Mouse (Mus musculus) limb, embryonic 11.5 days (tissue): ENCODE measurements around the gene Hspg2. TPM values are rescaled to one million over a fixed set of nuclear protein-coding genes. Genes with fewer than 3 reads are reported as not detected.
A peak's percentile ranks its signal among the peaks of the same experiment; 100 is the strongest.
"Not testable (repeated sequence)": the region's sequence is repeated elsewhere in the genome, so short reads cannot be mapped to it uniquely, and the experiment has no call there.

Experiments used
- ATAC-seq: fragments of 200-750 bp; cut with Nextera tagmentation; 2 replicates; pipeline ENCODE4 v1.8.0; 2017; ENCODE audit warnings: low read depth; ENCODE audit not compliant: insufficient number of reproducible peaks, low FRiP score, low TSS enrichment
- DNase-seq: peaks from one replicate; pipeline ENCODE4 v3.0.0-alpha.2; 2015; ENCODE audit warnings: low spot score
- H3K27ac ChIP-seq: fragments of 300-500 bp; sonication (generic); replicated peaks from 2 replicates; pipeline ENCODE4 v1.5.1; 2014; ENCODE audit warnings: low read depth, mild to moderate bottlenecking, low read length
- H3K27me3 ChIP-seq: fragments of 300-500 bp; sonication (generic); 2 replicates; pipeline ENCODE4 v1.6.1; 2014; ENCODE audit warnings: mild to moderate bottlenecking, low read length, mixed read lengths; ENCODE audit not compliant: control insufficient read depth, insufficient read depth
- H3K36me3 ChIP-seq: fragments of 300-500 bp; sonication (generic); 2 replicates; pipeline ENCODE4 v1.6.1; 2014; ENCODE audit warnings: mild to moderate bottlenecking, low read length, moderate library complexity, mixed read lengths; ENCODE audit not compliant: control insufficient read depth, insufficient read depth
- H3K4me1 ChIP-seq: fragments of 300-500 bp; sonication (generic); 2 replicates; pipeline ENCODE4 v1.6.1; 2014; ENCODE audit warnings: low read length, mixed read lengths; ENCODE audit not compliant: control insufficient read depth, insufficient read depth
- H3K4me2 ChIP-seq: fragments of 300-500 bp; sonication (generic); 2 replicates; pipeline ENCODE4 v1.6.1; 2014; ENCODE audit warnings: low read depth, mild to moderate bottlenecking, moderate library complexity; ENCODE audit not compliant: severe bottlenecking
- H3K4me3 ChIP-seq: fragments of 300-500 bp; sonication (generic); 2 replicates; pipeline ENCODE4 v1.5.1; 2014; ENCODE audit warnings: low read depth, low read length
- H3K9ac ChIP-seq: fragments of 300-500 bp; sonication (generic); 2 replicates; pipeline ENCODE4 v1.6.1; 2014; ENCODE audit warnings: mild to moderate bottlenecking, low read length
- H3K9me3 ChIP-seq: fragments of 300-500 bp; sonication (generic); 2 replicates; pipeline ENCODE4 v1.6.1; 2016; ENCODE audit warnings: low read length; ENCODE audit not compliant: control insufficient read depth
- WGBS: fragments of 180-500 bp; shearing (Covaris S2); extraction: QIAGEN DNeasy Blood & Tissue Kit; methylation state at CpG from one replicate; pipeline ENCODE4 v1.1.7; 2014; 5-methylcytosine and 5-hydroxymethylcytosine counted together
- polyA plus RNA-seq: library from polyadenylated mRNA; unstranded; fragments of >200 nt; fragmentation: Nextera tagmentation; extraction: Ambion mirVana; gene quantifications from 2 replicates; pipeline ENCODE4 v1.2.1, GENCODE M21; 2014

Hspg2 gene
- polyA plus RNA-seq, 1 experiment from 2014 or later, result 20.6 TPM

GRCm38 (mm10) chr4:137589095-137589494 is 120.5 kb downstream of the Hspg2 start:
- not testable (repeated sequence) for DNase-seq, H3K9me3 ChIP-seq, H3K27me3 ChIP-seq, H3K27ac ChIP-seq, H3K4me1 ChIP-seq, ATAC-seq, H3K4me2 ChIP-seq, H3K9ac ChIP-seq, H3K36me3 ChIP-seq, H3K4me3 ChIP-seq
- WGBS, result 82% methylated on average over 2 of the region's 3 CpGs

- H3K4me1 ChIP-seq, result no peaks in the 10 kb centered on the region
- H3K9me3 ChIP-seq, result no peaks in the 10 kb centered on the region
- WGBS, result 88% methylated on average over 3 of the region's 3 CpGs
- H3K27me3 ChIP-seq, result no peaks in the 10 kb centered on the region
- no peak overlapping the region for H3K27ac ChIP-seq
- ATAC-seq (no peak), DNase-seq (no peak)
- H3K36me3 ChIP-seq, result no peaks in the 10 kb centered on the region
- H3K4me2 ChIP-seq, result no peak overlapping the region
- H3K9ac ChIP-seq, result no peak overlapping the region
- H3K4me3 ChIP-seq, result no peak overlapping the region
These were observed 121.0 kb downstream of the Hspg2 start for GRCm38 (mm10) chr4:137589586-137589985.

GRCm38 (mm10) chr4:137590961-137591360 is 122.4 kb downstream of the Hspg2 start:
- Histone ChIP-seq H3K4me3 (no peak overlapping the region), H3K27me3 (no peaks in the 10 kb centered on the region), H3K4me2 (no peak overlapping the region), H3K9ac (no peak overlapping the region), H3K4me1 (peaks cover 9% of the 10 kb centered on the region), H3K36me3 (no peaks in the 10 kb centered on the region), H3K27ac (no peak overlapping the region), H3K9me3 (no peaks in the 10 kb centered on the region)
- 92% methylated on average over 4 of the region's 4 CpGs for WGBS
- DNase-seq (no peak), ATAC-seq (no peak)

- Histone ChIP-seq H3K9me3 (no peaks in the 10 kb centered on the region), H3K9ac (peak within 1 kb of the TSS; percentile 81), H3K4me2 (peak within 1 kb of the TSS; percentile 63), H3K27me3 (no peaks in the 10 kb centered on the region), H3K27ac (peak within 1 kb of the TSS; percentile 92), H3K4me1 (peaks cover 9% of the 10 kb centered on the region), H3K36me3 (no peaks in the 10 kb centered on the region), H3K4me3 (peak within 1 kb of the TSS; percentile 92)
- DNase-seq (peak; percentile 99), ATAC-seq (peak; percentile 92)
- WGBS, result under 1% methylated on average over 88 of the region's 92 CpGs
These were observed 125.3 kb downstream of the Hspg2 start, which contains the start of gene Usp48 for GRCm38 (mm10) chr4:137593601-137594495. TSS of gene Usp48 (plus strand) at chr4:137593755.

GRCm38 (mm10) chr4:137594496-137595270 is 126.1 kb downstream of the Hspg2 start:
- H3K27ac ChIP-seq, result peak overlapping the region; percentile 92; the same call in 1 of the 2 replicates
- peak overlapping the region; percentile 81 for H3K9ac ChIP-seq
- peaks cover 13% of the 10 kb centered on the region for H3K4me1 ChIP-seq
- no peaks in the 10 kb centered on the region for H3K27me3 ChIP-seq
- H3K9me3 ChIP-seq, result no peaks in the 10 kb centered on the region
- ATAC-seq, result no peak
- peak overlapping the region; percentile 63 for H3K4me2 ChIP-seq
- DNase-seq, result peak; percentile 47
- H3K36me3 ChIP-seq, result no peaks in the 10 kb centered on the region
- WGBS, result 5% methylated on average over 40 of the region's 40 CpGs
- H3K4me3 ChIP-seq, result peak overlapping the region; percentile 92

GRCm38 (mm10) chr4:137597098-137597630 is 128.6 kb downstream of the Hspg2 start:
- no peak overlapping the region for H3K9ac ChIP-seq
- no peaks in the 10 kb centered on the region for H3K9me3 ChIP-seq
- H3K4me1 ChIP-seq, result peaks cover 15% of the 10 kb centered on the region
- H3K4me3 ChIP-seq, result no peak overlapping the region
- ATAC-seq, result no peak
- WGBS, result 92% methylated on average over 4 of the region's 4 CpGs
- no peak for DNase-seq
- no peaks in the 10 kb centered on the region for H3K27me3 ChIP-seq
- no peak overlapping the region for H3K27ac ChIP-seq
- no peak overlapping the region for H3K4me2 ChIP-seq
- H3K36me3 ChIP-seq, result no peaks in the 10 kb centered on the region

GRCm38 (mm10) chr4:137598577-137598976 is 130.0 kb downstream of the Hspg2 start:
- Histone ChIP-seq H3K36me3 (no peaks in the 10 kb centered on the region), H3K4me2 (no peak overlapping the region), H3K4me3 (no peak overlapping the region), H3K9ac (no peak overlapping the region), H3K4me1 (peaks cover 15% of the 10 kb centered on the region), H3K9me3 (no peaks in the 10 kb centered on the region), H3K27ac (no peak overlapping the region), H3K27me3 (no peaks in the 10 kb centered on the region)
- DNase-seq (no peak), ATAC-seq (no peak)
- WGBS, result 78% methylated on average over 5 of the region's 5 CpGs

- Histone ChIP-seq H3K9me3 (no peaks in the 10 kb centered on the region), H3K4me1 (peaks cover 7% of the 10 kb centered on the region; the same call in 1 of the 2 replicates), H3K9ac (no peak overlapping the region), H3K27ac (no peak overlapping the region), H3K27me3 (no peaks in the 10 kb centered on the region), H3K36me3 (peaks cover 18% of the 10 kb centered on the region), H3K4me2 (no peak overlapping the region), H3K4me3 (no peak overlapping the region)
- DNase-seq, result no peak
- 90% methylated on average over 11 of the region's 11 CpGs for WGBS
- ATAC-seq, result no peak
These were observed 135.0 kb downstream of the Hspg2 start for GRCm38 (mm10) chr4:137603449-137604171.
